Mouse (Mus musculus) adrenal gland, adult 18-20 months (tissue): Measurements from ENCODE around the gene Pax2. TPM values are rescaled to one million over a fixed set of nuclear protein-coding genes. Genes with fewer than 3 reads are reported as not detected.
"Not testable (repeated sequence)": the region's sequence is repeated elsewhere in the genome, so short reads cannot be mapped to it uniquely, and the experiment has no call there.

ENCODE experiments used
- DNase-seq, 2 experiments: peaks; one replicate each; pipeline ENCODE4 v3.0.0; 2021 to 2022; ENCODE audit warnings: low spot score in 2 of 2
- total RNA-seq, 2 experiments: library from RNA; stranded (reverse); gene quantifications; 1 replicate in 1 of 2; 2 replicates in 1 of 2; pipeline ENCODE4 v1.2.3; 2021

Pax2 gene
- total RNA-seq, 2 experiments from 2014 or later: not detected

DNA sequence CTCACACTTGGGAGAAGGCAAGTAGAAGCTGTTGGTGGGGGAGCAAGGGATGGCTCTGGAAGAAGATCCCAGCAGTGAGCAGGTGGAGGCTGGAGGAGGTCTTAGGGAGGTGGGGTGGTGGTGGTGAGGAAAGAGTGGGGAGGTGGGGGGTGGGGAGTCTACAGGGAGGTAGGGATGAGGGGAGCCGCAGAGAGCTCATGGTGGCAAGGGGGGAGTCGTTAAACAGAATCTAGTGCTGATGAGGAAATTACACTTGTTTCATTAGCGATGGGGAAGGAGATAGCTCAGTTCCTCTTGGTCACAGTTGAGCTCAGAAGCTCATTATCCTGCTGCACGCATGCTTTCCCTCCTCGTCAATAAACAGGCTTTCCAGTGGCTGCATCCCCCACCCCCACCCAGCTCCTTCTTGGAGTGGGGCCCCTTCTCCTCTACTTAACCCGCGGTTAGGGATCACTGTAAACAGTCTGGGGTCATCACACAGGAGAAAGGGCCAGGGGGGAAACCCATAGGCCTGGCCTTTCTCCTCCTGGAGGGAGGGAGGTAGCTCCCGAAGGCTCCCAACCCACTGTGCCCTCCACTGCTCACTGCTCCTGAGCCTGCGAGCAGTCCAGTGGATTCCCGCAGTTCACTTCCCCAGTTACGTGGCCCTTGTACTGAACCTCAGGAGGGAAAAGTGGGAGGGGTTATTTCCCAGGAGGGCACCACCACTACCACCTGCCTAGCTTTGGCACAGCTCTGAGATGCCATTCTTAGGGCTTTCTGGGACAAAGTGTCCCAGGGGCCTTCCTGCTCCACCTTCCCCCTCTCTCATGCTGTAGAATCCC is 78.6 kb downstream of the Pax2 start:
- no peak for DNase-seq

DNA sequence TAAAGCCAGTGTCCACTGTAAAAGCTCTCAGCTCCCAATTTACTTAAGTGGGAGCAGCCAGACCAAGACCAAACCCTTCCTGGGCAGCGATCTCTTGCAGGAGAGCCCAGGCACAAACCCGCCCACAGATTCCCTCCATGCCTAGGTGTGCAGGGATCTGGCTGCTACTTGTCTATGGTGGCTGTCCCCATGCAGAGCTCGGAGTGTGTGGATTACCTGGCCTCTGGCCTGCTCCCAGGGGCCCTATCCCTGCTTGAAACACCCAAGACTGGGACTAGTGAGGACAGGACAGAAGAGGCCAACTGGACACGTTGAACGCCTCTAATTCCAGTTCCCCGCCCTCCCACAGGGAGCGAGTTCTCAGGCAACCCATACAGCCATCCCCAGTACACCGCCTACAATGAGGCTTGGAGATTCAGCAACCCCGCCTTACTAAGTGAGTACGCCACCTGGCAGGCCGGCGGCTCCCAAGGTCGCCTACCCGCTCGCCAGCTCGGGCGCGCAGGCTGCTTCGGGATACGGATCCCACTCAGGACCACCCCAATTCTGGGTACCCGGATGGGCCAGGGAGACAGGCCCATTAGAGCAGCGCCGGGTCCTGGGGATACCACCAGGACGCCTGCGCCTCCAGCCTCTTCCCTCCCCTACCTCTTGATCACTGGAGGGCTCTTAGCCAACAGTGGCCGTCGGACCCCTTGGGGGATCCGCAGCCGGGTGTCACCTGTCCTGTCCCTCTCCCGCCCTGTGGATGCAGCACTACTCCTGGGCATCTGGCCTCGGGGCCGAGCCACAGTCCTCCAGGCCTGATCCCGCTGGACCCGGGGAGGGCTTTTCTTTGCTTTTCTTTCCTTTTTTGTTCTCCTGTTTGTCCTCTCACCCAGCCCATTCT is 79.4 kb downstream of the Pax2 start:
- DNase-seq: no peak

DNA sequence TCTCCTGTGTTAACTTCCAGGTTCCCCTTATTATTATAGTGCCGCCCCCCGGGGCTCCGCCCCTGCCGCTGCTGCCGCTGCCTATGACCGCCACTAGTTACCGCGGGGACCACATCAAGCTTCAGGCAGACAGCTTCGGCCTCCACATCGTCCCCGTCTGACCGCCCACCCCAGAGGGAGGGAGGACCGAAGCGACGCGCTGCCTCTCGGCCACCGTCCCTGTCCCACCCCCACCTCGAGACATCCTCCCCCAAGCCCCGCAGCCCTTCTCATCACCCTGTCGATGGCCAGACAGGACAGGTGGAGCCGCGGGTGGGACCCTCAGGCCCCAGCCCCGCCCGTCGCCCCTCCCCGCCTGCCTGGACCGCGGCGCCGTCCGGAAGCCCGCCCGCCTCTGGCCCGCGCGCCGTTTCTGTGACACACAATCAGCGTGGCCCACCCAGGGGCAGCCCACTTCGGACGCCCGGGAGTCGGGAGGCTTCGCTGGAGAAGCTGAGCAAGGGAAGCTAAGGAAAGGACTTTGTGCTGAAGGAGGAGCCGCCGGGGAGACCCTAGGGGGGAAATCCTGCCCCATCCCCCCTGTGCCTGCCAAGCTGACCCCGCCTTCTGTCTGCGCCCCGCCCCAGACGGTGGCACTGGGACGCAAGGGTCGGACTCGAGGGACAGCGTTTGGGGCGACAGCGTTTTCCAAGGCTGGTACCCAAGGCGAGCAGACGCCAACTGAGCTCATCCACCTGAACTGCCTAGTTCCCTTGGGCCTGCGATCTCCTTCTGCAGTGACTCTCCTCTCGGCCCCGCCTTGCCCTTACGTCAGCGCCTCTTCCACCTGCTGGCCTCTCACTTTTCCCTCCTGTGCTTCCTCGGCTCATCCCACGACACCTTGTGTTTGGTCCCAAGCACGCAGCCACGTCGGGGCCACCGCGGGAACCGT is 80.4 kb downstream of the Pax2 start:
- peak in 1 of 2 experiments; percentile 4 for DNase-seq

DNA sequence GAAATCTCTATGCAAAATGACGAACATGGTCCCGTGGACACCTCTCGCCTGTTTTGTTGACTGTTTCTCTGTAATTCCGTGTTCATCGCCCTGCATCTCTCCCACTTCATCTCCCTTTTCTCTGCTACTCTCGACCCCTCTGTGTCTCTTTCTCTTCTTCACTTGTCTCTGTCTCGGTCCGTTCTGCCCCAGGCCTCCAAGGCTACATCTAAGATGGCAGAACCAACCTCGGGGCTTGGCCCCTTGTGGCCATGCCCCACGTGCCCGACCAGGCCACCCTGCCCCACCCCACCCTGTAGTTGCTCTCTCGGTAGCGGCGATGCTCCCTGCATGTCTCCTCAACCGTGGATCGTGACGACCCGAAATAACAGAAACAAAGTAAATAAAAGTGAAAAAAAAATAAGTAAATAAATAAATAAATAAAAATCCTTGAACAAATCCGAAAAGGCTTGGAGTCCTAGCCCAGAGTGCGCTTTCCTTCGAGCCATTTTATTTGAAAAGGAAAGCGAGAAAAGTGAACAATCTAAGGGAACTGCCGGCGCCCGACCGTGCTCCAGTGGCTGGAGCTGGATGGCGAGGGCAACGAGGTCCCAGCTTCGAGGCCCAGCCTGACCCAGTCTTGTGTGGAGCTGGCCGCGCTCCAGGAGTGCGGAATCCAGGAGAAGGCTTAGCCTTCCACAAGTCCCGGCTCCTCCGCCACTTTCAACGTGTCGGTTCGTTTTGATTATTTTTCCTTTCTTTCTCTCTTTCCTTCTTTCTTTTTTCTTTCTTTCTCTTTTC is 81.8 kb downstream of the Pax2 start:
- peak in 1 of 2 experiments; percentile 29 for DNase-seq

DNA sequence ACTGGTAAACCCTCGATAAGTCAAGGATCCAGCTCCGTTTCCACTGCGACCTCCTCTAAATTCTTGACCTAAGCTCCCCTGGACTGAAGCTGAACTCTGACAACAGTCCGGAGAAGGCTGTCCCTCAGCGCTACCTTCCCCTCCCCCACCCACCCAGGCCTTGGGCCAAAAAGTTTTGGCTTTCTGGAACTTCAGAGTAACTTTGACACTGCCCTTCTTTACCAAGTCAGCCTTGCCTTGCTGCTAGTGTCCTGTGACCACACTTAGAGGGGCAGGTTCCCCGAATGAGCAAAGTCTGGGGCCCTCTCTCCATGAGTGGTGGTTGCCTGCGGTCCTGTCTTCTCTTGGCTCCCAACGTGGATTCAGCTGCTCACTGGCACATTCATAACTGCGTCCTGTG is 82.5 kb downstream of the Pax2 start:
- DNase-seq: no peak

DNA sequence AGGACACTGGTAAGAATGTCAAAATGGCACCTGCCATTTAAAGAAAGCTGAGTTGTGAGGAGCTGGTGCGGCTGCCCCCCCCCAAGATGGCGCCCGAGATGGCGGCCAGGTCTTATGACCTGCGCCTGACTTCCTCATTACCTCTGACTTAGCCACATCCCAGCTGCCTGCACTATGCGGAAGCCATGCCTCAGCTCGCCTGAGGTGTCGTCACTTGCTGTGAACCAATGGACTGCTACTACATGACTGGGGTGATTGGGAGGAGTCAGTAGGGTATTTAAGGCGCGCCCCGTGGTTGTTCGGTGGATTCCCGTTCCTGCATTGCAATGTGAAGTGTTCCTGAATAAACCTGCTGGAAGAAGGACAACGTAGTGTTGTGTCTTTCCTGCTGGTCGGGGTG is 86.8 kb downstream of the Pax2 start:
- DNase-seq: not testable (repeated sequence)

DNA sequence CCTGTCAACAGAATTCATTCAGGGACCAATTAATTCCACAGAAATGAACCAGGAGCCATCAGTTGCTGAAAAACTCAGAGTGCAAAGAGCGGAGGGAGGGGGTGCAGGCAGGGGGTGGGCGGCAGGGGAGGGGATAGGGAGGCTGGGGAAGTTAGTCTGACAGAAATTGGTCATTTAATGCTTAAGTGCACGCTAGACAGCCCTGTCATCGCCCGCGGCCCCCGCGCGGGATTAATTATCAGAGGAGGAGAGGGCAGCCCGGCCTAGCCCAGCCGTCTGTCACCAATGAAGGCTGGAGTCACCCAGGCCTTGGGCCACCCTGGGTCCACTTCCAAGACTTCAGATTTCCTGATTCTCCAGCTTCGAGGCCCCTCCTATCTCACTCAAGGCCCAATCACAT is 93.6 kb downstream of the Pax2 start:
- no peak for DNase-seq

DNA sequence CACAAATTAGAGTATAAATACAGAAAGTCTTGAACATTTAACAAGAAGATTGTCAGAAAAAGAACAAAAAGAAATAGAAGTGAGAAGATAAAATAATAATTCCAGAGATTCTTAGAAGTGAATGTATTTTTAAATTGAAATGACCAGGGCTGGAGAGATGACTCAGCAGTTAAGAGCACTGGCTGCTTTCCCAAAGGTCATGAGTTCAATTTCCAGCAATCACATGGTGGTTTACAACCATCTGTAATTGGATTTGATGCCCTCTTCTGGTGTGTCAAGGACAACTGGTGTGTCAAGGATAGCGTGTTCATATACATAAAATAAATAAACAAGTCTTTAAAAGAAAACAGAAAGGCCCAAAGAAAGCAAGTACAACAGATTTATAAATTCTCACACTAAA is 102.8 kb downstream of the Pax2 start:
- no peak for DNase-seq

DNA sequence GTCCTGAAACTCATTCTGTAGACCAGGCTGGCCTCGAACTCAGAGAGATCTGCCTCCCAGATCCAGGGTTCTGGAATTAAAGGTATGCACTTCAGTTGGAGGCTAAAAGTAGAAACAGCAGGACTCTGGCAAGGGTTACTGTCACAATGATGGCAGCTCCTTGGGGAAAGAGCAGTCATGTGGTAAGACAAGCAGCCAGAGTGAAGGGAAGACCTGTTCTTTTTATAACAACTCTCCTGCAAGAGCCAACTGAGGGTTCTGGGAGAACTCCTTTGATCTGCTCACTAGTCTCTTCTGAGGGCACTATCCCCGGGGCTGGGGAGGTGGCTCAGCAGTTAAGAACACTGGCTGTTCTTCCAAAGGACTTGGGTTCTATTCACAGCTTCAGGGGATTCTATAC is 112.9 kb downstream of the Pax2 start:
- DNase-seq: no peak

DNA sequence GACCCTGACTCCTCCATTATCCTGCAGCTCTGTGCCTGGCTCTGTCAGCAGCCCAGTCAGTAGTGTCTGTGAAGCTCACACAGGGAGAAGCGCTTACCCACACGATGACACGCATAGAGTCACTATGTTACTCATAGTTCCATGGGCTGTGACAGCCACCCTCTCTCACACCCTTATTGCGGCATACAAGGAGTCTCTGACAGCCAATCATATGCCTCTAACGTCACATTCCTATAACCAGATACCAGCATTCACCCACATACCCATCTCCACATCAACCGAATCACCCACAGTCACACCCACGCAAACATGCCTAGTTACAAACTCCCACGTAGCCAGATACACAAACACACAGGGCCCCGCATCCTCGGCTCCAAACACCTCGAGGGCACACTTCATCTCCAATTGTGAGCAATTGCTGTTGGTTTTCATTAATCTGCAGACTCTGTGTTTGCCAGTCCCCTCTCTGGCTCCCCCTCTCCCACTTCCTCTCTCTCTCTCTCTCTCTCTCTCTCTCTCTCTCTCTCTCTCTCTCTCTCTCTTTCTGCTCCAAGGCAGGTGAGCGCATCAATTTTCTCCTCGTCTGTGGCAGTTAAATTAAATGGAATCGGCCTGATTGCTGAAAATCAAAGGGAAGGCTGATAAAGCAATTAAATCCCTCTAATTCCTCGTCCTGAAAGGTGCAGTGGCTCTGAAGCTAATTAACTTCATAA is 118.5 kb downstream of the Pax2 start:
- DNase-seq: no peak

DNA sequence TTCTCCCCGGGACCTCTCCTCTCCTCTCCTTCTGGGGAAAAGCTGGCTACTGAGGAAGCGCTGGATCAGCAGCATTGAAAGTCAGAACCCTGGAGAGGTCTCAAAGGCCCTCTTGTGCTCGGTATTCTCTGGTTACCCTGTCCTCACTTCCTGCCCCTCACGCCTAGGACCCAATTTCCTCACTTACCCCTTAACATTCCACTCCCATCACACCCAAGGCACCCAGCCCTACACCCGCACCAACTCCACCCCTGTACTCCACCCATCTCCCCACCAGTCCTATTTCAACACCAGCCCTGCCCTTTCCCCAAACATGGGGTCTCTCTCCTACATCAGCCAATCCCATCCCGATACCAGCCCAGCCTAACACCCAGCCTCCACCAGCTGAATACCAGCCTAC is 119.1 kb downstream of the Pax2 start:
- no peak for DNase-seq

DNA sequence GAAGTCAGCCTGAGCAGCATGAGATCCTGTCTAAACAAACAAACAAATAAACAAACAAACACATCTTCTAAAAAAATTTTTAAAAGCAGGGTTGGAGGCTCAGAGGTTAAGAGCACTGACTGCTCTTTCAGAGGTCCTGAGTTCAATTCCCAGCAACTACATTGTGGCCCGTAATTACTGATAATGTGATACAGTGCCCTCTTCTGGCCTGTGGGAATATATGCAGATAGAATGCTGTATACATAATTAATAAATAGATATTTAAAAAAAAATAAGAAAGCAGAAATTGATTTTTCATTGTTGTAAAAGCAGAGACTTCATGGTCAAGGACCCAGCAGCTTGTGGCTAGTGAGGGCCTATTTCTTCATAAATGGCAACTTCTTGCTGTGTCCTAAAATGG is 119.9 kb downstream of the Pax2 start:
- no peak for DNase-seq

DNA sequence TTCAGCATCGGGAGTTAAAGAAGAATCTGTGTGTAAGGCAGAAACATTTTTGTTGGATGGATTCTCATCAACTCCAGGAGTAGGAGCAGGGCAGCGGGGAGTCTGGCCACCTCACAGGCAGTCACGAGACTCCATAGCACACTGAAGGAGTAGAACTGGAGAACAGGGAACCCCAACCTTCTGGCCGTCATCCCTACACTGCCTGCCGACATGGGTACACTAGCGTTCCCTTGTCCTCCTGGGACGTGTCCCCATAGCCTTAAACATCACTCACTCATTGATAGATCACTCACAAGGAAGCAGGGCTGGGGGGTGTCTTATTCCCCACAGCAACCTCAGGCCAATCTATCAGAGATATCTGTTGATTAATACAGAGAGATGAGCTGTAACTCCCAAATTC is 120.7 kb downstream of the Pax2 start:
- DNase-seq: no peak

DNA sequence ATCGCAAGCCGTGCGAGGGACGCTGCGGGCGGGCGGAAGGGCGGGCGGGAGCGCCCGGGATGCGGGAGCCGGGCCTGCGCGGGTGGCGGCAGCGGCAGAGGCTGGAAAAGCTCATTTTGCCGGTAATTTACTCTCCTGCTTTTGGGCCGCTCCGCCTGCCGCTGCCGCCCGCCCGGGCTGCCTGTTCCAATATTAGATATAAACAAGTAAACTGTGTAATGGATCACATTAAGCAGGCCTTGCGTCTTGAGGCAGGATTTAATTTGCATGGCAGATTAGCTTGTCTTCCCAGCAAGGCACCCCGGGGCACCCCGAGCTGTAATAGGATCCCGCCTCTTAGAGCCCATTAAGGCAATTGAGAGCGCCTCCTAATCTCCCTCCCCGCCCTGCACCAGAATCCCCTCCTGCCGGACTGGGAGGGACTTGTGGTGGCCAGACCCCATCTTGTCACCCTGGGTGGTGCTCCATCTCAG is 126.7 kb downstream of the Pax2 start:
- no peak for DNase-seq

DNA sequence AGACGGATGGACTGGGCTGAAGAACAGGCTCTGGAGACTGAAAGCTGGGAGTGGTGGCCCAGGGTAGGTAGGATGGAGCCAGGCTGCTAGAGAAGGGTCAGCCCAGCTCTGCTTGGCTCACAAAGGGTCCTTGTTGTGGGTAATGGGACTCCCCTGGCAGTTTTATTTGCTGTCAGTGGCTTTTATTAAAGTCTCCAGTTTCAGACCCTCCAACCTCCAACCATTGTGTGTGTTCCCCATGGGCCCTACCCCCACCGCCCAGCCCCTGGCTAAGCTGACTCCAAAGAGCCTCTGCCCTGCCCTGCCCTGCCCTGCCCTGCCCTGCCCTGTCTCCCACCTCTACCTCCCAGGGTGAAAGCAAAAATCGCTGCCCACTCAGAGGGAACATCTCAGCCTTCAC is 128.5 kb downstream of the Pax2 start:
- DNase-seq: no peak

DNA sequence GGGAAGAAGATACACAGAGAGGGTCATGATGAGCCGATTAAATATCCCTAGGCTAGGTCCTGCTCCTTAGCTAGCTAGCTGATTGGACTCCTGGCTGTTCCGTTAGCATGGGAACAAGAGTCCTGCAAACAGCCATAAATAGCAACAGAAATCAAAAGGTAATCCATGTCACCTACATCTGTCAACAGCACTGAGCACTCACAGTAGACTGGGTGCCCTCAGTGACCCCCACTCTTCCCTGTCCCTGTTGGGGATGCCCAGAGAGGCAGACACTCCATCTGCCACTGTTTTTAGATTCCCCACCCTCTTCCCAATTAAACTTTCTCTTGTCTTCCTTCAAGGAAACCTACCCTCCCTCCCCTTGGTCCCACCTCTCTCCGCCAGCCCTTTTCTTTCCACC is 130.6 kb downstream of the Pax2 start:
- DNase-seq: no peak
